Mouse (Mus musculus) embryo, embryonic 10 days (tissue): ENCODE measurements around the gene Ccdc80.

Experiments used
- DNase-seq: peaks from one replicate; pipeline ENCODE4 v3.0.0-alpha.2; 2015; ENCODE audit warnings: low spot score

Ccdc80 gene

DNA sequence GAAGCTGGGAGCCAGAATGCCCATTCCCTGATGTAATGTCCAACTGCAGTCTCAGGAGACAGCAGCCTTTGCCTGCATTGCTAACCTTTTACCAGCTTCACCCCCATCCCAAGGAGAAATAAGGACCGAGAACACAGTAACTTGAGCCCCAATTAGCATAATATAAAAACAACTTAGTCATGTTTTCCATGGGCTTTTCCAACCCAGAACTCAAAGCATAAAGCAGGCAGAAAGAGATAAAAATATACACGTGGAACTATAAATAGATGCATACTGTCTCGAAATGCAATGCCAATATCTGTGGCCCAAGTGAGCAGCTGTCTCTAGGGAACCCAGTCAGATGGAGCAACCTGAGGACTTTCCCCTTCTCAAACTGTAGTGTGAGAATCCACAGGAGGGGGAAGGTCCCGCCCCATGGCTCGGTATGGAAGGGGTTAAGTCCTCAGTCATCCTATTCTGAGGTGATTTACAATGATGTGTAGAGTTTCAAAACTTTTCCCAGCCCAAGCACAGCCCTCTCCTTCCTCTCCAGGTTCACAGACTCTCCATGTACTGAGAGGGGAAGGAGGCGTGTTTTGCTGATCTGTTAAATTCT is at the start of gene Ccdc80:
TSS of gene Ccdc80 (plus strand) at position 266 of the 595 bp plus-strand sequence.
- DNase-seq, result peak; percentile 55

DNA sequence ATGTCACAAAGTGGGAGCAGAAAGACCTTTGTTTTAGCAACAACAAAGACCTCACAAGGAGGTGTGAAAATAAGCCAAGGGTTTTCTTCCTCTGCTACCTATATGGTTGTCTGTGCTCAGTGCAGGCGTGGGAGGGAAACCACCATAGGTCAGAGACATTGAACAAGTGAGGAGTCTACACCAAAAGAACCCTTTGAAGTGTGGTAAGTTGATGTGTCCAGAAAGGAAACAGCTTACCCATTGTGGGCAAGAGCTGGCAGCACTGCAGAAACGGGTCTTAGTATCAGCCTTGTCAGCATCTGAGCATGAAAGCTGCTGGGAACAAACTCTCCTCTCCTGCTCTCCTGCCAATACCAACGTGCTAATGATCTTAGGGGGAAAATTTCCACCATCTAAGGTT is 48.4 kb upstream of the Ccdc80 start:
- no peak for DNase-seq

DNA sequence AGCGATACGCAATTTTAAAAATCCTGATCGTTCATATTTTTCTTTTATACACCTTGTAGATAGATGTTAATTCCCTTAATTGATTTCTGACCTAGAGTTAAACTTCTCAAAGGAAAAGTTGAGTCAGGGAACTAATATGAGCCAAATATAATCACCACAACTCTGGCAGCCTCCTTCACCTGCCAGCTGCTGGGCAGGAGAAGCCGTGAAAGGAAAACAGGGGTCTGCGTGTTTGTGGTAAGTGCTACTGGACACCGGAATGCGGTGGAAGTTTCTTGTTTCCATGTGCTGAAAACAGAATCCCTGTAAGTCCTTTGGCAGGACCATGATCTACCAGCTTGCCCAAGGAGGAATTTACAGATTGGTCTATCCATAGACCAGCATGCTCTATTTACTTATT is 36.0 kb upstream of the Ccdc80 start:
- DNase-seq, result no peak

DNA sequence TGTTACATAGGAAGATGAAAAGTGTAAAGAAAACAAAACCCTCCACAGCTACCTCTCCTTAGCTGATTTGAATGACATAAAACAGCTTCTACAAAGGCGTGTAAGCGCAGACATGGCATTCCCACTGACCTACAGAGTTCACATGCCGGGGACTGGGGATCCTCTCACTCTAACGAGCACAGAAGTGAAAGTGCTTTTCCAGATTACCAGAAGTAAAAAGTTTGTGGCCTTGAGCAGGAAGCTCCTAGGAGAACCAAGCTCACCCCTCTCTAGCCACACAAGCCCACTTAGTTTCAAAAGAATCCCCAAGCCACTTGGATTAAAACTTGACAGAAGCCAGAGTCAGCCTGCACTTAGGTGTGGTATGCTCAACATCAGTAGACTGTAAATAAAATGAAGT is 35.3 kb upstream of the Ccdc80 start:
- DNase-seq, result no peak

DNA sequence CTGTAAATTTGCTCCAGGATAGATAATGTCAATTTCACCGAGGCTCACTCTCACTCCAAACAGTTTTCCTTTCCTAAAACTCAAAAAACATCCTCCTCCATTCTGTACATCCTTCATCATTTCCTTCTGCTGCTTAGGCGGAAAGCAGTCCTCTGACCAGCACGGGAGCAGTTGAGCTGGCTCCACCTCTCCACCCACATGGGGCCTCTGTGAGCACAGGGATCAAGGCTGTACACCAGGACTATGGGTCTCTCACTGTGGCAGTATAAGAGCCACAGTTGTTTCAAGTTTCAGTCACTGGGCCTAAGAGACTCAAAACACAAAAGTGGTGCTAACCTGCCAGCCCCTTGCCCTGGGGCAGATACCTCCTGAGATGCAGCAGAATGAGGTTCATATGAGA is 32.1 kb upstream of the Ccdc80 start:
- DNase-seq, result no peak

DNA sequence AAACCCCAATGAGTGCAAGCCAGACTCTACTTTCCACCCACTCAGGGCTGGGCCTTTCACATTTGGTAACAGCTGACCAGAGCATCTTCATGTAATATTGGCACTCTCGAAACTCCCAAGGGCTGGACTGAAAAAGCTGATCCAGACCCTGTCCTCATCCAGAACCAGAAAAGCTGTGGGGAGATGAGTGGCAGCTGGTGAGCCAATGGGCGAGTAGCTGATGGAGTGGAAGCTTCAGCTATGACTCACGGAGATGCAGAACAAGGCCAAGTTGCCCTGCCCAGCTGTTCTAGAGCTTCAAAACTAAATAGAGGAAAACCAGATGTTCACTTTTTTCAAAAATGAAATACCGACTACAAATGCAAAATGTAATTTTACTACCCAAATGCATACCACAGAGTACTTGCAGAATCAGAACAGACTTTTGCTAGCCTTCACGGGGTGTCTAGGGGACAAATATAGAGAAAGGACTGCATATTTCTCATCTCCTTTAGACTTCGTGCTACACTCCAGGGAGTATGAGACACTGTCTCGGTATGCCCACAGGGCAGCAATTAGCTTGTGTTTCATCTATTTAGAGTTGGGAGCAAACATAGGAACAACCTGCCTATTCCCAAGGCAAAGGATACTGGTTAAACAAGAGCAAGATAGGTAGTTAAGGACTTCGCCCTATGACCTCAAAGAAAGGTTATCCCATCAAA is 22.7 kb upstream of the Ccdc80 start:
- DNase-seq, result no peak

DNA sequence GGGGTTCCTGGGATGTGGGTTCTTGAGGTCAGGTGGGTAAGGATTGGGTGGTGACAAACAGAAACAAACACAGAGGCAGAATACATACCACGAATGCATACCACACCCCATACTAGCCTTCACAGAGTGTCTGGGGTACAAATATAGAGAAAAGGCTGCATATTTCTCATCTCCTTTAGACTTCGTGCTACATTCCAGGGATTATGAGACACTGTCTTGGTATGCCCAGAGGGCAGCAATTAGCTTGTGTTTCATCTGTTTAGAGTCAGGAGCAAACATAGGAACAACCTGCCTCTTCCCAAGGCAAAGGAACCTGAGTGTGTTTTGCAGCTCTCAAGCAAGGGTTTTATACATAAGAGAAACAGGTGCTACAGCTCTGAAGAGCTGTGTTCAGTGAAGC is 21.8 kb upstream of the Ccdc80 start:
- DNase-seq, result no peak

DNA sequence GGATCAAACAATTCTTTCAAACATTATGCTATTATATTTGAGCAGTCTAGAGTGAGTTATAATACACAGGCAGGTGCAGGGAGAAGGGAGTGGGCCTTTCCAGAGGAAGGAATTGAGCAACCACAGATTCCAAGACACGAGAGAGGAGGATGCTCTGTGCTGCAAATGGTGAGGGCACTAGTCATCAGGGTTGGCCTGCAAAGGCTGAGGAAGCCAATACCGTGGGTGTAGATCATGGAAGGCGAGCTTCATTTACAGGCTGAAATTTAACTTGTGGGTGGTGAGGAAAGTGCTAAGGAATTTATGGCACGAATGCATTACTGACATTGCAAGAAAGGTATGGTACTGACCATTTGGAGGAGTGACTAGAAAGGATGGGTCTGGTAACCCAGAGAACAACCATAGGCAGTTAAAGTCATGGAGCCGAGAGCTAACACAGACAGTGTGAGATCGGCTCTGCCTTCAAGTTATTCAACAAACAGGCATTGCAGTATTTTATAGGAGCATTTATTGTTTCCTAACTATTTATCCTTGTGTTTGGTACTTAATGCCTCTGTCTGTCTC is 15.6 kb upstream of the Ccdc80 start:
- no peak for DNase-seq

DNA sequence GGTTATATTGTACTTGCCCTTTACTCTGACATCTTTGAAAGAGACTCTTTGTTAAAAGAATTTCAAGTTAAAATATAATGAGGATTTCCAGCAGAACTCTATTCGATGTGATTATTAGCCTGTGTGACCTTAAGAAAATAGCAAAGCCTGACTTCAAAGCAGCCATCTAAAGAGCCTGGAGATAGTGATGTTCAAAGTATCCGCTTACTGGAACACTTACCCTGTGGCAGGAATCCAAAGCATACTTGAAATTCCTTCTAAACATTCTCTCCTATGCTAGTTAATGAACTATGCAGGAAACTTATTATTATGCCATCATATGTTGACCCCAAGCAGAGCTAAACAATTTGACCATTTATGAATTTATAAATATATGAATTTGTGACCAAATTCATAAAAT is 13.9 kb upstream of the Ccdc80 start:
- DNase-seq, result no peak

DNA sequence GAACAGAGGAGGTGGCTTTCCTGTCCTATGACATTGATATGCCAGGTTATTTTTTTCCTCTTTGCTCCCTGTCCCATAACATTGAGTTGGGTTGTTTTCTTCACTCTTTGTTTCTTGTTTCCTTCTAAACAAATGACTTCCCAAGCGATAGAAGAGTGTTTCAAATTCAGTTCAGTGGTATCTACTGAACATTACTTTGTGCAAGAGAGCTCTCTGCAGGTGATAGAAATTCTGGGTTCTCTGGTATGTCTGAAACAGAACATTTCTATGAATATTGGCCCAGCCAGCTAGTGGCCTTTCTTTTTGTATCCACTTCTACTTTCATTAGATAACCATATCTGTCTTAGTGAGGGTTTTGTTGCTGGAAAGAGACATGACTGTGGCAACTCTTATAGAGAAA is 4.4 kb upstream of the Ccdc80 start:
- DNase-seq, result no peak

DNA sequence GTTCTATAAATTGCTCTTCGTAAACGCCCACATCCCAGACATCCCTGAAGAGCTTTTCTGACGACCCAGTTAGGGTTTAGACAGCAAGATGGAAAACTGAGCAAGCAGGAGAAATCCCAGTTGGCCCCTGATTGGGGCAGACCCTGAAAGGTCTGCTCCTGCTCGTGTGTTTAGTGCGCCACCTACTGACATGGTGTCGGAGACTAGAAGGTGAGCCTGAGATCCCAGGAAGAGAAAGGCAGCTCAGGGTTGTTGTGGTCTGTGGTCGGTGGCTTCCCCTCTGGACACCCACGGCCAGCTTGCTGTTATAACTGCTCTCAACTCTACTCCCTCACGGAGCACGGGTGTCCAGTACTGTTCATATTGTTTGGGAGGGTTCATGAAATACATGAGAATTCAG is 3.2 kb upstream of the Ccdc80 start:
- peak; percentile 93 for DNase-seq

DNA sequence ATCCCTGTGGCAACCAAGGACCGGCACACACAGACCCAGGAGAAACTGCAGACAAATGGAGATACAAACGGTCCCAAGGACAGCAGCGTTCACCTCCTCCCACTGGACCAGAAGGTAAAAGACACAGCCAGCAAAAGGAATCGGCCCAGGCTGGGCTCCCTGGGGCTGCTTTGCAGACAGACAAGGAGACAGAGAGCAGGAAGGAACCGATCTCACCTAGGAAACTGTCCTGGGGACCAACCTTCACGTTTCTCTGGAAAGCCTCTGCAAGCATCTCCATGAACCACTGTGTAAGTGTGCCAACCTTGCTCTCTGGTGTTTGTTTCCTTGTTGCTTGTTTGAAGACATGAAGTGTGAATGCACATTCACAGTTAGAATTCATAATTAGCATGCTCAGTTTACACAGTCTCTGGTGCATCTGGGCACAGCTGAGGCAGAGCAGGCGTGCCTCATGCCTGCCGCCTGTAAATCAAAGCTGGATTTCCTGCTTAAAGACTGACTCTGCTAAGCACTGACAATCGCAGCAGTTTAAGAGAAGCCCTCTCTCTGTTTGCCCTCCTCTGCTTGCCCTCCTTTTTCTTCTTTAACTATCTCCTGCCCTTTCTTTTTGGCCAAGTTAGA is 1.0 kb downstream of the Ccdc80 start:
- peak; percentile 54 for DNase-seq

DNA sequence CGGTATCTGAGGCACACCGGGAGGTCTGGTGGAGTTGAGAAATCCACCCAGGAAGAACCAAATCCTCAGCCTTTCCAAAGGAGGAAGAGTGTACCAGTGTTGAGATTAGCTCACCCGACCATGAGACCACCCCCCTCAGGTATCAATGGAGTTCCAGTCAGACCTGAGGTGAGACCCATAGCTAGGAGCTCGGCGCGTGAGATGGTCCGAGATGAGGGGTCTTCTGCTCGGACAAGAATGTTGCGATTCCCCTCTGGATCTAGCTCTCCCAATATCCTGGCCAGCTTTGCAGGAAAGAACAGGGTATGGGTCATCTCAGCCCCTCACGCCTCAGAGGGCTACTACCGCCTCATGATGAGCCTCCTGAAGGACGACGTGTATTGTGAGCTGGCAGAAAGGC is 1.8 kb downstream of the Ccdc80 start:
- DNase-seq, result no peak

DNA sequence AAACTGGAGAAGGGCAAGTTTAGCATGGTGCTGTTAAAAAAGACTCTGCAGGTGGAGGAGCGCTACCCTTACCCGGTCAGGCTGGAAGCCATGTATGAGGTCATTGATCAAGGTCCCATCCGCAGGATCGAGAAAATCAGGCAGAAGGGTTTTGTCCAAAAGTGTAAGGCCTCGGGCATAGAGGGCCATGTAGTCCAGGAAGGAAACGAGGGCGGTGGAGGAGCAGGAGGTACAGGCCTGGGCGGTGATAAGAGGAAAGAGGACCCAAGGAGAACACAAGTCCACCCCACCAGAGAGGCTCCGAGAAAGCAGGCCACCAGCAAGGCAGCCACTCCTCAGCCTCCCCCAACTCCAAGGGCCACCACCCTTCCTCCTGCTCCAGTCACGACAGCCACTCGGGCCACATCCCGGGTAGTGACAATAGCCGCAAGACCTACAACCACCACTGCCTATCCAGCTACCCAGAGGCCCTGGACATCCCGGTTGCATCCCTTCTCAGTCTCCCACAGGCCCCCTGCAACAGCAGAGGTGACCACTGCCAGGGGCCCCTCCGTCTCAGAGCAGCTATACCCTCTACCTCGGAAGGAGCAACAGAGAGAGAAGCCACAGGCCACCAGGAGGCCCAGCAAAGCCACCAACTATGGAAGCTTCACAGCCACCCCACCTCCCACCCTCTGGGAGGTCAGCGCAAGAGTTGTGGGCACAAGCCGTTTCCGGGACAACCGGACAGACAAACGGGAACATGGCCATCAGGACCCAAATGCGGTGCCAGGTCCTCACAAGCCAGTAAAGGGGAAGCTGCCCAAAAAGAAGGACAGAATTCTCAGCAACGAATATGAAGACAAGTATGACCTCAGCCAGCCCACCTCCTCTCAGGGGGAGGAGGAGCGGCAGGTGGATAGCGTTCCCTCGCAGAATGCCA is 2.6 kb downstream of the Ccdc80 start:
- no peak for DNase-seq

DNA sequence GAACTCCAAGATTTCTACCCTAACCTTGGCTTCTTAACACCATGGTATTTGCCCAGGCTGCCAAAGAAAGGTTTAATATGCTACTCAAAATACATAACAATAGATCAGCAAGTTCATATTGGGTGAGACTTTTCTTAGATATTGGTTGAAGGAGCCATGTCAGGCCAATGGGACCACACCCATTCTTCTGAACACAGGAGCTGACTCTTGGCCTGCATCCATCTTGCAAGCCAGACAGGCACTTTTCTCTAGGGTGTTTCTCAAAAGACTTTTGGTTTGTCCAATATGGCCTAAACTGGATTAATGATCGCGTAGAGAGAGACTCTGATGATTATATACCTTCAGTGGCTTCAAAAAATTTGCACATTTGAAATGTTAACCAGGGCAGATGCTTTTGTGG is 4.3 kb downstream of the Ccdc80 start:
- DNase-seq, result no peak

DNA sequence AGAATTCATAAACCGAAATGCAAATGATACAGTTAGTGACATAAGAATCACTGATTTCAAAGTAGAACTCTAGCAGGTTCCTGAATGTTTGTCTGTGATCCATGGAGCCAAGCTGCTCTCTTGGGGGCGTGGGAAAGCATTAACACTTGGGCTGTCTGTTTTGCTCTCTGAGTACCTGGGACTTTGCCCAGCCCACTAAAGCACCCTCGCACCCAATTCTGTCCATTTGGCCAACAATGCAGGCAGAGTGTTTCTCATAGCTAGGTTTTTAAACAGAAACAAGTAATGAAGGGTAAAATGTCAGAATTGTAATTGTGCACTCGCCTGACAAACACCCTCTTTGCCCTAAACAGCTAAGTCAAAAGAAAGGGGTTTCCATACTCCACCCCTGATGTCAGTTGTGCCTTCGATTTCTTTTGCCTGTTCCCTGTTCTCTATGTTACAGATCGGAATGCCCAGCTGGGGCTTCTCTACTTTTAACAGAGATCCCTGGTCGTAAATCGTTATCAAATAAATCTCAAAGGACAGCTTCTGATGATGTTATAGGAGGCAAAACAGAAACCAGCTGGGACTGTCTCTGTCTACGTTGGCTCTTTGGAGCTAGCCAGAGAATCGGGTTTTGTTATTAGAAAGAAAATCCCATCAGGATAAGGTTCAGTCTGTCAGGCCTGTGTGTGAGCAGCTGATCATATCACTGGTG is 5.1 kb downstream of the Ccdc80 start:
- peak; percentile 14 for DNase-seq

DNA sequence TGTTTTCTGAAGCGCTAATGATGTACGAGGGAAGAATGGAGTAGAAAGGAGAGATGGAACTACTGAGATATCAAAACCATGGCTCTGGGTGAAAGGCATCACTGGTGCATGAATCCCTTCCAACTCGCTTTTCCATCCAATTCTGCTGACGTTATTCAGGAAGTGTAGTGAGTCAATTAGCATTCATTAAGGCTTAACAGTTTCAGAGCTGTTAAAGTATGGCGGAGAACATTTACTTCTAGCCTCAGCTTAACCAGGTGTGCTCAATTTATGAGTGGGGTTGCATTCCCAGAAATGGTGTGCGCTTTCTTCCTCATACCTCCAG is 5.6 kb downstream of the Ccdc80 start:
- DNase-seq, result no peak

DNA sequence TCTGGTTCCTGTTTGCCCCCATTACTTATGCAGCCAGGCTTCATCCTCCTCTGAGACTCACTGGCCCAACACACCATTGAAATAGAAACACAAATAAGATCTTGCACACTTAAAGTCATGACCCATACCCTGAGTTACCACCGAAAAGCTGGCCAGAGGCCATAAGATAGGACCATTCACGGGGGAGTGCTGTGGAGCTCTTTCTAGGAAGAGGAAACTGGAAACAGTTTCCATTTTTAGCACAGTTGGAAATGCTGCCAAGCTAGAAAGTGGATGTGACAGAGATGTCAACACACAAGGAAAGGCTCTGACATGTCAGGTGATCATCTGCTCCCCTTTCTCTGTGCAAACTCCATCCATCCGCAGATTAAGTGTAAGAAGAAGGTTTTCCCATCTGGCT is 7.7 kb downstream of the Ccdc80 start:
- DNase-seq, result no peak

DNA sequence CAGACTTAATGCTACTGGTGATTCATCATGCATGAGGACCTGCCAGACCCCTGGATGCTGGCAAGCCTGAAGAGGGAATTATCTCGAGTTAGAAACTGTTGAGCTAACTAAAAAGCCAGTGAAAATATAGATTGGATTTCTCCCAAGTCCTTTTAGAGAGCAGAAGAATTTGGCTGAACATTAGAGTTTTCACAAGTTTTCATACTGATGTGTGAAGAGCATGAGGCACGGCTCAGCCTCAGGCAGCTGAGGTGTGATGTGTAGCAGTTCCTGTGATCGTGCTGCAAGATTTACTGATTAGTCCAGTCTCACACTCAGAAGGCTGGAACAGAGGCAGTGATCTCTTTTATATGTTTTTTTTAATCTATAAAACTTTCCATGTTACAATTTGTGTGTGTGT is 11.8 kb downstream of the Ccdc80 start:
- no peak for DNase-seq

DNA sequence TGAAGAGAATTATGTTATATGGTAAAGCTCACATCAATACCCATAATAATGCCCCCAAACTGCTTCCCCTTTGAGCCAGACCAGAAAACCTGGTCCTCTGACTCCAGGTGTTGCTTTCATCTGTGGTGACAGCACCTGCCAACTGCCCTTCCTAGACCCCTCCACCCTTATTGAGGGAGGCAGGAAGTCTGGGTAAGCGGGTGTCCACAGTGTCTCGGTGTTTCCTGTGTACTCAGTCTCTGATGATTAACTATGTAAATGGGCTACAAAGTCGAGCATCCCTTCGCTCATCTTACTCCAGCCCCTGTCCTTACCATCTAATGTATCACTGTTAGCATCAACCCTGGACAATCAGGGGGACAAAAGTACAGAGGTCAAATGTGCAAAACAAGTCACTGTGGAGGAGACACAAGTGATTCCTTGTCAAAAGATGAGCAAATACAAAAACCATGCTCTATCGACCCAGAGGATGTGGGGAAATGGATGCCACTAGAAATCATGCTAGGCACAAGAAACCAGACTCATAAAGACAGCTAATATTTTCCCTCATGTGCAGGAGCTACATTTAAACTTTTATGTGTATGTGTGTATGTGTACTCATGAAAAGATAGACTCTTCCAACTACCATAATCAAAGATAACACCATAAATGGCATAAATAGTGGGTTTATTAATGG is 15.1 kb downstream of the Ccdc80 start:
- DNase-seq, result no peak

DNA sequence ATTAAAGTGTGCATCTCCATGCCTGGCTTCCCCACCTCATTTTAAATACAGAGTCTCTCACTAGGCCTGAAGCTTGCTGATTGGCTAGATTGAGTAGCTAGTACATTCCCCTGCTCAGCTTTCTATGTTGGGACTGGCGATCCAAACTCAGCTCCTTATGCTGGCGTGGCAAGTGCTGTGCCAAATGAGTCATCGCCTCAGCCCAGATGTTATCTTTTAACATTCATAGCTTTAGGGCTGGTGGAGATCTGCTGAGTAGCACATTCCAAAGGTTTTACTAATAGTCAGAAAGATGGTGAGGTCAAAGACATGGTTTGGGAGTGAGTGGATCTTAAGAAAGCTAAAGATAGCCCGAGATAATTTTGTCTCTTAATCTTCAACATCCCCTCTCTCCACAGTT is 17.3 kb downstream of the Ccdc80 start:
- peak; percentile 52 for DNase-seq
